Mouse (Mus musculus) c-Kit-positive CD71-positive TER-119-positive erythroid progenitor cells, embryonic 14.5 days (primary cell): ENCODE data around the gene Tmbim4.
"Not testable (repeated sequence)": the region's sequence is repeated elsewhere in the genome, so short reads cannot be mapped to it uniquely, and the experiment has no call there.

Source experiments
- DNase-seq: peaks from one replicate; pipeline ENCODE4 v3.0.0-alpha.2; 2013; ENCODE audit warnings: low spot score

Tmbim4 gene

DNA sequence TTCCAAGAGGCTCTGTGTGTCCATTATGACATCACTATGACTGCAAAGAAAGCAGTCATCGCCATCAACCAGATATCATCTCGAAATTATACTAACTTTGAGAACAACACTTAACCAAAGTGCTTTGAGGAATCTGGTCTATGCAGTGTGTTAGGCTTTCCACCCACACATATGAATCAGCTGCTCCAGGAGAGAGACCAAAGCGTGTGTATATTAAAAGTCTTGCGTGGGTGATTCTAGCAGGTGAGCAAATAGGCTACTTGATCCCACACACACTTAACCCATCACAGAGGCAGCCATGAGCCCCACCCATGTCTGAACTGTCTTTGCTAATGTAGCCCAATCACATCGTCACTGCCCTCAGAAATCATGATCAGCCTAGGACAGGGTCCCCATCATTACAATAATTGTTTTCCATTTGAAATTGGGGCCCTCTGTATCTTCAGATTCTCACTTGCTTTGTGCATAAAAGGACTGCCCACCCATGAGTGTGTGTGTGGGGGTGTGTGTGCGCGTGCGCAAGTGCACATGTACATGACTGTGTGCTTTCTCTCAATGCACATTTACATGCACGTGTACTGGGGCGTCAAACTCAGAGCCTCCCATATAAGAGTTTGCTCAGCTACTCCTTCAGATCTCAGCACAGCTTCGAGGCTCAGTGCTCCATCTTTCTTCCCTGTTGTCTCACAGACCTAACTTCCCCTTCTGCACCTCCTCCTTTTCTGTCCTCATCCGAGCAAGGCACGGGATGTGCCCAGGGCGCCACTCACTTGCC is 4.1 kb upstream of the Tmbim4 start:
- no peak for DNase-seq

DNA sequence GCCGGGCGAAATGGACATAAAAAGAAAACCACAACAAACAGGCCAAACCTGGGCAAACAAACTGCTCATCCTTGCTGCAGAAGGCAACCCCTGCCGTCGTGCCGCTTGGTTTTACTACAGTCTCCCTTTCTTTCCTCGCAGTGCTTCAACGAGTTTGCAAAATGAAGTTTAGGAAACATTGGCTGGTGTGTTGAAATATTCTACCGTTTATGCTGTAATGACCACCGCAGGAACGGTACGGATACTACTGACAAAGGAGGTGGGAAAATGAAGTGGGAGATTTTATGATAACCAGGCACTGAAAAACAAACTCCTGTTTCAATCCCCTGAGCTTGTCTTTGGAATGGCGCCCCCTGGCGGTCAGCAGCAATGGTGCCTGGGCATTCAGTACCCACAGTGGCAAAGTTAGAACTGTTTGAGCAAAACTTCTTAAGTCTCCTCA is 592 bp downstream of the Tmbim4 start, which contains the start of gene Irak3:
TSS of gene Irak3 (minus strand) at position 170 of the 442 bp plus-strand sequence.
- peak; percentile 78 for DNase-seq

DNA sequence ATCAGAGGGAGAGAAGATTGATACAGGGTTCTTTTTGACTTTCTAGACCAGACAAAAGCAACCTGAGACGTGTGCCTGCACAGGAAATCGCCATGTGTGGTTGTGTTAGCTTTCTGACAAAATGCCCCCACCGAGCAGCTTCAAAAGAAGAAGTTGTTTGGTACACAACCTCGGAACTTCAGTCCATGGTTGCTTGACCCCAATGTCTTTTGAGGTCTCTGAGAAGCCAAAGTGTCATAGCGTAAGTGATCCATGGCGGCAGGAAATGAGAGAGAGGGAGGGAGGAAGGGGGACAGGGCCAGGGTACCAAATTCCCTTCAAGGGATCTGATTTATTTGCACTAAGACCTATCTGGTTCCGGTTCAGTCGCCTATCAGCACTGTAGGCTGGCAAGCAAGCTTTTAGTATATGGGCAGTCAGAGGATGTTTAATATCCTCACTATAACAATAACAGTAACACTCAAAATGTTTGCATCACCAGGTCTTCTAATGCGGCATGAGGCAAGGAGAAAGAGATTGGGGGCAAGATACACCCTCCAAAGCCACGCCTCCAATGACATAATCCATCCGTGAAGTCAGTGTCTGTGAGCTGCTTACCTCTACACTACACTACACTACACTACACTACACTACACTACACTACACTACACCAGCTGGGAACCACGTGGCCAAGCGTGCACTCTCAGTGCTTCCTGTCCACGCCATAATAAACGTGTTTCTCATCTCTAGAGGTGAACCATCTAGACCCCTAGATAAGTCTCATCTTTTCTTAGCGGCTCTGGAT is 1.3 kb downstream of the Tmbim4 start:
- DNase-seq = no peak

DNA sequence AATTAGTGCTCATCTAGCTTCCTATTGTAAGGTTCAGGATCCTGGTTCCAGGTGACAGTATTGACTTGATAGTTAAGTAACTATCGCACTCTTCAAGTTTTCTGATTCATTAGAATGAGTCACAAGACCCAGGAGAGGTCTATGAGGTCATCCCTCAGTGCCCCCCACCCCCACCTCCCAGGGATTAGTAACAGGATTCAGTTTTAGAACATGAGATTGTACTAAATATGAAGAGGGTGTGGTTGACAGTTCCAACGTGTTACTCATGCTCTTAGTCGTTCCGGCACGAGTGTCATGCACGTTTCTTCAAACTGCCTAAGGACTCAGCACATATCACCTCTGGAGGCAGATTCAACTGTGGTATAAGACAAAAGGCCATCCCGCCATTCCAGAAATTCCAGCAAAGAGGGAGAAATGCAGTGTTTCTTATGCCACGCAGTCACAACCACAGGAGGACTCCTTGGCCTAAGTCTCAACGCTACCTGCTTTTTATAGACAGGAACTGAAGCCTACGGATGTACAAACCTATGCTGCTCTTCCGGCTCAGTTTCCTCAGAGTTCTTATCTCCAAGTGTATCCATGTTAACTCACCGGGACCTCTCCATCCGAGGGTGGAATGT is 3.3 kb downstream of the Tmbim4 start:
- DNase-seq = no peak

DNA sequence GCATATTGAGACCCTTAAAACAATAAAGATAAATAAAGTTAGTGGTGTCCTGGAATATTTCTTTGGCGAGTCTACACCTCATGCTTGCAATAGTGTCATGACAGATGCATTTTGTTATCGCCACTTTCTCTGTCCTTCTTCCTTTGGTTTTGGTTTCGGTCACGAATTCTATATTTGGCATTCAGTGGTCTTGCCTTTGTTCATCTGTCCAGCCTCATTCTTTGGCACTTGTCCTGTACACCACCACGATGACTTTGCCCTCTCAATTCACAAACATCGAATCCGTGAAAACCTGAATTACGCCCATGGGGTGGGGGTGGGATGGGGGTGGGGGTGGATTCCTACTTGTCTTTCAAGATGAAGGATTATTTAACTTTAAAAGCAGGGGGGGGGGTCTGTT is 6.6 kb downstream of the Tmbim4 start:
- no peak for DNase-seq

DNA sequence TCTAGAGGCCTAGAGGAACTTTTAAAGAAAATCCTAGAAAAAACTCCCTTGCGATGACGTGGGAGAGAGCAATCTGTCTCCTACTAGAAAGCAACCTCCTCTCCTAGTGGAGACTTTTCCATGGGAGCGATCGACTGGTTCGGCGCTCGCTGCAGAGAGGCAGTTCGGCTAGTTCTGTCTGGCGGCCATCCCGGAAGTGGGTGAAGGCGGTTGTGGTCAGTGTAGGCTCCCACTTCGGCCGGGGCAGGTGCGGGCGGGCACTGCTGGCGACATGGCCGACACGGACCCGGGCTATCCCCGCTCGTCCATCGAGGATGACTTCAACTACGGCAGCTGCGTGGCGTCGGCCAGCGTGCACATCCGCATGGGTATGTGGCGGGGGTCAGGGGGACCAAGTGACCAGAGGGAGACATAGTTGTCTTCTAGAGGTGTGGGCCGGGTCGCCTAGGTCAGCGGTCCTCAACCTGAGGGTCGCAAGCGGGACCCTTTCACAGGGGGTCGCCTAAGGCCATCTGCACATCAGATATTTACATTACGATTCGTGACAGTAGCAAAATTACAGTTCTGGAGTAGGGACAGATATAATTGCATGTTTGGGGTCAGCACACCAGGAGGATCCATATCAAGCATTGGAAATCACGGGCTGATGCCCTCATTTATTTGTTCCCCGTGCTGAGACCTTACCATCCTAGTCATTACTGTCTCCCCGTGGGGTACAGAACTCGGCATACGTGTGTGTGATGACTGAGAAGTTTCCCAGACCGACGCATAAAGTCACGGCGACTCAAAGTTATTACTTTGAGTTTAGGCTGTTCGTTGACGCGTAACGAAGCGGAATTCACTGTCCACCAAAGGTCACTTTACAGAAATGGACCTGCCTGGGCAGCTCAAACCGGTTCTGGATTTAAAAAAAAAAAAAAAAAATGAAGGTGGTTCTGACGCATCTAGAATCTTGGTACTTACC is 7.5 kb downstream of the Tmbim4 start:
- DNase-seq = peak; percentile 69

DNA sequence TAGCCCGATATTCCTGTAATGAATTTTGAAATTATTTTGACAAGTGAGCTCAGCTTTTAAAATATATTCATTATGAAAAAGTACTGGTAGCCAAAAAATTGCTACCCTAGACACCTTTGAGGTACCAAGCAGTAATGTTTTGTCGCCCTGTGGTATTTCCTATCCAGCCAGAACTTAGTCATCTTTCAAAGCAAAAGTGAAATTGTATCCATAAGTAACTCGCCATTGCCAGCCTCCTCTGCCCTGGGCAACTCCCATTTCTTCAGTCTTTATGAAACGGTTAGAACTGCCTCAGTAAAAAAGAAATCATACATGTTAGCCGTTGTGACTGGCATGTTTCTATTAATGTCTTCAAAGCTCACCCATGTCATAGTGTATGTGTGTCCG is 8.1 kb downstream of the Tmbim4 start:
- DNase-seq = peak; percentile 20

DNA sequence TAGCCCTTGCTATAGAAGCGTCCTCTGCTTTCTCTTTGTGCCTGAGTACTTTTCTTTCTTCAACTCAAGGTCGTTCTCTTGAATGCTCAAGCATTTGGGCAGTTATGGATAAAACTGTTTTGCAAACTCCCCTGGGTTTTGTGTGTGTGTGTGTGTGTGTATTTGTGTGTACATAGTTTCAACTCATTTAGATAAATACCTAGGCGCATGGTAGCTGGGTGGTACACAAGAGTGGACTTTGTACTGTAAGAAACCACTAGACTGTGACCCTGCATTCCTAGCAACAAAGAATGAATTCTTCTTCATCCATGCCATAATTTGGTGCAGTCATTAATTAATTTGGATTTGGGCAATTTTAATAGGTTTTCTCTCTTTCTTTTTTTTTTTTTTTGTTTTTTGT is 8.7 kb downstream of the Tmbim4 start:
- no peak for DNase-seq

DNA sequence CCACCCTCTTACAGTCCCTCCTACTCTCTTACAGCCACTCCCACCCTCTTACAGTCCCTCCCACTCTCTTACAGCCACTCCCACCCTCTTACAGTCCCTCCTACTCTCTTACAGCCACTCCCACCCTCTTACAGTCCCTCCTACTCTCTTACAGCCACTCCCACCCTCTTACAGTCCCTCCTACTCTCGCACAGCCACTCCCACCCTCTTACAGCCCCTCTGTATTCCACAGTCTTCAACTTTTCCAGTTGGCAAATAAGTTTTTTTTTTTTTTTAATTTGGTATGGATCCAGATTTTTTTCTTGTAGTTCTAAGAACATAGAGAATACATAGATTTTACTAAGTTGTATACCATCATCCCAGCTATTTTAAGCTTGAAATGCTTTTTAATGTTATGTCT is 15.7 kb downstream of the Tmbim4 start:
- not testable (repeated sequence) for DNase-seq

DNA sequence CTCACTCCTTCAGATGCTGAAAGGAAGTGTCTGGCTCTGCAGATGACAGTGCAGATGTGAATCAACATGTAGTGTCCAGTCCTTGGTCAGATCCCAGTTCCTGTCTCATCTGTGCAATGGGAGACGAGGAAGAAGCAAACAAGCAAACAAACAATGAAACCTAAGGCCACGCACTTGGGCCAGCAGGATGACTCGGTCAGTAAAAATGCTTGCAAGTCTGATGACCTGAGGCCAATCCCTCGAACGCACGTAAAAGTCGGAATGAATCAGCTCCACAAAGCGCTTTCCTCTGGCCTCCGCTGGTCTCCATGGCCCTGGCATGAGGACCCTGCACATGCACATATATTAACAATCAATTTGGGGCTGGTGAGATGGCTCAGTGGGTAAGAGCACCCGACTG is 17.6 kb downstream of the Tmbim4 start:
- no peak for DNase-seq

DNA sequence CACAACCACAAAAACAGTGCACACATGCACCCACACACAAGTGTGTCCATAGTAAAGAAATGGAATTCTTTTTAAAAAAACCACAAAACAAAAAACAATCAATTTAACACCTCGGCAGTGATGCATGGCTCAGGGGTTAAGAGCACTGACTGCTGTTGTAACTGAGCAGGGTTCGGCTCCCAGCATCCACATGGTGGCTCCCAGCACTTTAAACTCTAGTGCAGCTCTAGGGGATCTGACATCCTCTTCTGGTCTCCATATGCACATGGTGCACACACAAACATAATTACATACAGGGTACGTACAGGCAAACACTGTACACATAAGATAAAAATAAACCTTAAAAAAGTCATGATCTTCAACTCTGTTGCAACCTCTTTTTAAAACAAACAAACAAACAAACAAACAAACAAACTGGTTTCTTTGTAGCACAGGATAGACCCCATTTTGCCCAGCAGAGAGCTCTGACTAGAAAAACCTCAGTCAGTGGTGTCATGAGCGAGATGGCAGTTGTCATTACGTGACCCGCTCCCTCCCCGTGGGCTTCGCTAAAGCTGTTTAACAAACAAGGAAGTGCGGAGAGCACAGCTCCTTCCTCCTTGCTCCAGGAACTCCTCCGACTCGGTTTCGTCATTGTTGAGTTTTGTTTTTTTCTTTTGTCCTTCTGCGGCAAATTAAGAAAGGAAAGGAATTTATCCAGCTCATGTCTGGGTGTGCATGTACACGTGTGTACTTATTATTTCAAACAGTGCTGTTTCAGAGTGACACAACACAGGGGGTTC is 18.4 kb downstream of the Tmbim4 start:
- no peak for DNase-seq

DNA sequence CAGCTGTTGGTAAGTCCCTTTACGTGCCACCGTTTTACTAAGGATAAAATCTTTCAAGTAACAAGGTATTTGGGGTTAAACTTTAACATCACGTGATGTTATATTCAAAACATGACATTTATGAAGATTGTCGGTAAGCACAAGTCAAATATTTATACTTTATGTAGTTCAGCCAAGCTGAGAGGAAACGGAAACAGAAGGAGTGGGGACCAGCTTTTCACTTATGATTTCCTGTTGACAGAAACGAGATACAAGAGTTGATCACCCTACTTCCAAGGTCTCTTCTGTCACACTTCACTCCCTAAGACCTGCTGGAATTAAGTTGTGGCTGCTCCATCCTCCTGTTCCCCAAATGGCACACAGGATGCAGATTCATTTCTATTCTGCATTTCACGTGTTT is 19.4 kb downstream of the Tmbim4 start:
- DNase-seq = no peak

DNA sequence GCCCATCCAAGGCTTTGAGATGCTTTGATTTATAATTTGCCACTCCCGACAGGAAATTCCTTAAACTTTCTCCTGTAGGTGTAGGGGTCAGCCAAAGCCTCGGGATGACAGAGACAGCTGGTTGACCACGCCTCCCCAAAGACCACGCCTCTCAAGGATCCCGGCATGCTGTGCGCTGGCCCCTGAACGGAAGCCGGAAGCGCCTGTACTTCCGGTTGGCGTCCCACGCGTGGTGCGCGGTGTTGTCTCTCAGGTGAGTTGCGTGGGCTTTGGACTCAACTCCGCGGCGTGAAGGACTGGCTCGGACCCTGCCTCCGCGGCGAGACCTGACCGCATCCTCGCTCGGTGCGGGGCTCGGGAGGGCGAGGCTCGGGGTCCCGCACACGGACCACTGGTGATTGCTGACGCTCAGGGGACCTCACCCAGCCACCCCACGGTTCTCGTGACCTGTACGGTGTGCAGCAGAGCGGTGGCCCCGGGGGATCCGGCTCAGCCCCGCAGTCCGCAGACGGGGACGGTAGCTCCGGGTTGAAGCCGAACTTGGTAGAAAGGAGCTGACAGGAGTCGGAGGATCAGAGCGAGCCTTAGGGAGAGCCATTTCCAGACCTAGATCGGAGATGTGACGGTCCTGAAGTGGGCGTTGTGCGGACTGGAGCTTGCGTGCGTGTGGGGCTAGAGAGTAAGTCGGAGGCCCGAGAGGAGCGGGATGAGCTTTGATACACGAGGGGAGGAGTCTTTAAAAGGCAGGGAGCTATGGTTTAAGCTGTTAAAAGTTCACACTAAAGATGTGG is 25.7 kb downstream of the Tmbim4 start, which contains the start of gene Llph:
TSS of gene Llph (plus strand) at position 200 of the 791 bp plus-strand sequence.
- DNase-seq = peak; percentile 81

DNA sequence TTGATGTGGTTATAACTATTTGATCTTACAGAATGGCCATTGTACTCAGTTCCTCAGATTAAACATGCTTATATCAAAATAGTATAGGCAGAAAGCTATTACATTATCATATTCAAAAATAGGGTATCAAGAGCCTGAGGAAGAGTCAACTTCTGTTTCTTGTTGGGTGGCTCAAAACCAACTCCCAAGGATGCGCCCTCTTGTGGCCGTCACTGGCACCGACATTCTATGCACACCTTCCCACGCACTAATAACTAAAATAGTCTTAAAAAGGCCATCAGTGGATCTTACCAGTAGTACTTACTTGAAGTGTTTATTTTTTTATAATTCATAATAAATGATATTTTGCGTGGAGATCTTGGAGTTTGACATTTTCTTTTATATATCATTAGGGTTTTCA is 30.3 kb downstream of the Tmbim4 start:
- DNase-seq = peak; percentile 70

DNA sequence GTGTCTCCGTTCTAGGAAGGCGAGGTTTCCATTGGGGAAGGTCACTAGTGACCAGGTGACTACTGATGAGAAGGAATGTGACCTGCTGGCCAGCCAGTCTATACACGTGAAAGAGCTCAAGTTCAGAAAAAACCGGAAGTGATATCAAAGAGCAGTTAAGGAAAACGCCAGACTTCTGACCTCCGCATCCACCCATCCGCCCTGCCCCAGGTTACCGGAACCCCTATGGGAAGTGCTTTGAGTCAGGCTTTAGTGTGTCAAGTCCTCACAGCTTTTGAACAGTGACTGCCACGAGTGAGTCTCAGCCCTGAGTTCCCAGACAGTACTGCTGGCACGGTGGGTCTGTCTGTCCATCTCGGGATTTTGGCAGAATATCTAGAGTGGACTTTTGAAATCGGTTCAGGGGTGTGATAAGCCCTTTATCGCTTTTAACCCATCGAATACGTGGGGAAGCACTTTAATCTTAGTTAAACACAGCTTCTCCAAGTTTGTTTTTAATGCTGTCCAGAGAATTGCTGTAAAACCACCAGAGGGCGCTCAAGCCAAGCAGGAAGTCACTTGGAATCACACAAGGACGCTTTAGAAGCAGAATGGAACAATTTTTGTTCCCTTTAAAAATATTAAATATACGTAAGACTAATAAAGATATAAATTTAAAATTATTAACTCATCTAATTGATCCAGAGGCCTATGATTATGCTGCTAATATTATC is 32.4 kb downstream of the Tmbim4 start:
- peak; percentile 58 for DNase-seq

DNA sequence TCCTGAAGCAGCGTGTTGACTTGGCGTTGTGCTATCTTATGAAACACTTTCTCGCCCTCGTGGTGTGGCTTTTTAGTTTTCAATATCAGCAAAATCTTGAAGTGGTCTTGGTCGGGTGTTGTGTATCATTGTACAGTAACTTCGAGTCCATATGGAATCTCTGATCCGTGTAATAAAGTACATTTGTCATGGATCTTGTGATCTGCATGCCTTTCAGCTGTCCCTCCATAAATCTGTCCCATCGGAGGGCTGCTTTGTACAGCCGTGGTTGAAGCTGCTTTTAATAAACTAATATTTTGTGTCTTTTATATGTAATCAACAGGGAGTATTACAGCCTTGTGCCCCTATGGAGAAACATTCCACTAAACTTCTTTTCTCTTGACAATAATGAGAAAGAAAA is 35.5 kb downstream of the Tmbim4 start:
- DNase-seq = no peak

DNA sequence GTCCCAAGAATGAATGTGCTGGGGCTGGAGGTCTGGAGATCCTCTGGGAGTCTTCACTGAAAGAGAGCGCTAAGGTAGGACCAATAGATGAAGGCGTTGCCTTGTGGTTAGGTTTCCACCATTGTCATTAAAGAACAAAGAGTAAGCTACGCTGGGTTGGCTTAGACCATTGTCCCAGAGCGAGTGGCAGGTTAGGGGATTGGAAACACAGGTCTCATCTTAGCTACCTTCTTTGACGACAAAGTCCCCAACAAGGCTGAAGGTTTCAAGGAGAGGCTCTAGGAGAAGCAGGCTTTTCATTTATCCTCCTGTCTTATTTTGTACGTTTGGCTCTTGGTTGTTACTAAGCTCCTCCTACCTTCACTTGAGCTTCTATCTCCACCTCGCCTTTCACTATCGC is 36.9 kb downstream of the Tmbim4 start:
- DNase-seq = no peak

DNA sequence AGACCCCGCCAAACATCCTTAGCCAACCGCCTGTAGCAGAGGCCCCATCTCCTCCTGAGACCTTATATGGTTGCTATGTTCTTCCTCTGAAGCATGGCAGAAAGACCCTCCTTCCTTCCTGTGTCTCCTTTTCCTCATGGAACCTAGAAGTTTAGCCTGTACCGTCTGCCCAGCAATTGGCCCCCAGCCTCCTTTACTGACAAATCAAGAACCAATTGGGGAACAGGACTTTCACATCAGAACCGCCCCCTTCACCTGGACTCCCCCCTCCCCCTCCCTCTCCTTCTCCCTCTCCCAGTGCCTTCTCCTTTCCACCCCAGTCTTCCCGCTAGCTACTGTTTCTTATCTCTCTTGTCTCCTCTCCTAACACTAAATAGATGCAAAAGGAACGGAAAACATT is 38.1 kb downstream of the Tmbim4 start:
- DNase-seq = no peak

DNA sequence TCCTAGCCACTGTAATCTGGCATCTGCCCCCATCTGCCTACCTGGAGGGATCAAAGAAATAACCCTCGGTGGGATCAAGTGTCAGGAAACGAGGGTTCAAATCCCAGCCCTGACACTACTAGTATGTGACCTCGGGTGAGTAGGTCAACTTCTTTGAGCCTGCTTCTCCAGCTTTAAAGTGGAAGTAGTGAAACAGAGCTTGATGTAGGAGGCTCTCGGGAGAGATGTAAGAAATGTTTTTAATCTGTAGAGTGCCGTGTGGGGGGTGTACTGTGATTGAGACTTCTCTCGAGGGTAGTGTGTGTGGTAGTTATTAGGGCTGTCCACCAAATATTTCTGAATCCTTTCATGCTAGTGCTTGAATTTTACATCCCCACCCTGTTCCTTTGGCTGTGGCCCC is 41.0 kb downstream of the Tmbim4 start:
- no peak for DNase-seq
